Comparison of ENCODE assay signal across 8 mouse cellular contexts in the genomic region with DNA sequence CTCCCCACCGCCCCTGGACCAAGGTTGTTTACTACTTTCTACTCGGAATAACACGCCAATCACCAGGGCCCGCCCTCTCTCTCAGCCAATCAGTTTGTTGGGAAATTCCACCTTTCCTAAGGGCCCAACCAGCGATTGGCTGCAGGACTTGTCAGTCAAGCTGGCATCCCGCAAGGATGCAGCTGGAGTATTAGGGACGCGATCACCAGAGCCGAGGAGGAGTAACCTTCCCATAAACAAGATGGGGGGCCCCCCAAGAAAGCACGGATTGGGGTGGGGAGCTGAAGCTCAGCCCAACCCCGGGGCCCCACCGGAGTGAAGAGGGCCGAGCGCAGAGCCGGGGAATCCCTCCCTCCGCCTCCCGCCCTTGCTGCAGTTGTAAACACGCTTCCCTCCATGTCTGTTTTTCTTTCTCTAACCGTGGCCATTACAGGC.
A peak's percentile ranks its signal among the peaks of the same experiment; 100 is the strongest.
DNase-seq lines count a peak whose midpoint lies in the region; ATAC-seq and TF ChIP-seq lines count a peak whose summit lies in the region.

No protein-coding gene starts in this region.

- WGBS in heart, embryonic 11.5 days (ENCODE audit: insufficient replicate concordance), result 0% methylated on average over 19 of the region's 19 CpGs
- WGBS in kidney, embryonic 16.5 days, result under 1% methylated on average over 19 of the region's 19 CpGs
- WGBS in liver, adult 2 months, result 5% methylated on average over 19 of the region's 19 CpGs

- no peaks in the 10 kb centered on the region for H3K79me2 ChIP-seq in liver, adult 2 months (ENCODE audit: control insufficient read depth, insufficient read depth, low read length)
- peaks cover 26% of the 10 kb centered on the region for H3K79me2 ChIP-seq in myocyte (ENCODE audit: control insufficient read depth, insufficient read depth)

- H3K9me3 ChIP-seq in heart, embryonic 11.5 days (replicated peaks; ENCODE audit: control insufficient read depth, low read length), result no peaks in the 10 kb centered on the region
- H3K9me3 ChIP-seq in kidney, embryonic 16.5 days (ENCODE audit: low read length), result no peaks in the 10 kb centered on the region

- peak overlapping the region; percentile 97 for H3K4me2 ChIP-seq in heart, embryonic 11.5 days
- H3K4me2 ChIP-seq in kidney, embryonic 16.5 days (replicated peaks; ENCODE audit: low read depth, low read length), result peak overlapping the region; percentile 92
- H3K4me2 ChIP-seq in myocyte (ENCODE audit: low read depth), result peak overlapping the region; percentile 80

- TF ChIP-seq CTCF in bone marrow macrophage, adult 2 months (IDR thresholded peaks at IDR 0.05; ENCODE audit: low read depth, low read length), result no peak
- TF ChIP-seq CTCF in embryonic fibroblast, embryonic 13.5 days (IDR thresholded peaks at IDR 0.05; ENCODE audit: borderline replicate concordance, insufficient read depth, low read length), result no peak
- TF ChIP-seq CTCF in liver, adult 2 months (IDR thresholded peaks at IDR 0.05; ENCODE audit: low read depth, low read length), result no peak

- peak; percentile 87 for ATAC-seq in heart, embryonic 11.5 days (replicated peaks; ENCODE audit: insufficient number of reproducible peaks, low FRiP score, low TSS enrichment)
- peak; percentile 93 for ATAC-seq in kidney, embryonic 16.5 days (ENCODE audit: low FRiP score, low TSS enrichment)

- no peak overlapping the region for H3ac ChIP-seq in myocyte (ENCODE audit: control insufficient read depth, insufficient read length)

- H3K9ac ChIP-seq in heart, embryonic 11.5 days (ENCODE audit: low read depth, low read length), result peak overlapping the region; percentile 66
- peak overlapping the region; percentile 72 for H3K9ac ChIP-seq in kidney, embryonic 16.5 days (replicated peaks; ENCODE audit: low read length)
- H3K9ac ChIP-seq in liver, adult 2 months (ENCODE audit: low read depth, low read length), result peak overlapping the region; percentile 25; the same call in 1 of the 2 replicates

- peak overlapping the region; percentile 72 for H3K4me3 ChIP-seq in bone marrow macrophage, adult 2 months (ENCODE audit: insufficient read depth, low read length)
- H3K4me3 ChIP-seq in embryonic fibroblast, embryonic 13.5 days (ENCODE audit: insufficient read depth, low read length), result peak overlapping the region; percentile 68
- H3K4me3 ChIP-seq in heart, embryonic 11.5 days (ENCODE audit: low read depth, low read length), result peak overlapping the region; percentile 74
- peak overlapping the region; percentile 68 for H3K4me3 ChIP-seq in kidney, embryonic 16.5 days (ENCODE audit: low read length)
- H3K4me3 ChIP-seq in liver, adult 2 months (ENCODE audit: insufficient read depth, low read depth, low read length), result peak overlapping the region; percentile 61
- H3K4me3 ChIP-seq in myocyte, result peak overlapping the region; percentile 34

- no peak for TF ChIP-seq POLR2A in bone marrow macrophage, adult 2 months (IDR thresholded peaks at IDR 0.05; ENCODE audit: borderline replicate concordance, low read depth, low read length)
- TF ChIP-seq POLR2A in embryonic fibroblast, embryonic 13.5 days (IDR thresholded peaks at IDR 0.05; ENCODE audit: low read depth, low read length), result no peak
- no peak for TF ChIP-seq POLR2A in liver, adult 2 months (IDR thresholded peaks at IDR 0.05; ENCODE audit: extremely low read depth, insufficient read depth, low read length)
- no peak for TF ChIP-seq POLR2A in myocyte (IDR thresholded peaks at IDR 0.05; ENCODE audit: insufficient read length, low read depth)

- H3K27me3 ChIP-seq in heart, embryonic 11.5 days (ENCODE audit: control insufficient read depth, insufficient read depth, low read length), result no peaks in the 10 kb centered on the region
- H3K27me3 ChIP-seq in kidney, embryonic 16.5 days (ENCODE audit: insufficient read depth, low read length), result no peaks in the 10 kb centered on the region
- H3K27me3 ChIP-seq in liver, adult 2 months (ENCODE audit: control insufficient read depth, insufficient read depth, low read length), result peaks cover 8% of the 10 kb centered on the region
- H3K27me3 ChIP-seq in myocyte (ENCODE audit: control insufficient read depth, insufficient read depth, insufficient read length), result no peaks in the 10 kb centered on the region
- H3K27me3 ChIP-seq in splenic B cell, adult 2 months (ENCODE audit: control insufficient read depth, insufficient read depth, low read length, poor library complexity, severe bottlenecking), result no peaks in the 10 kb centered on the region

- no peaks in the 10 kb centered on the region for H3K36me3 ChIP-seq in heart, embryonic 11.5 days (ENCODE audit: control insufficient read depth, insufficient read depth, low read length)
- H3K36me3 ChIP-seq in kidney, embryonic 16.5 days (ENCODE audit: insufficient read depth, low read length), result no peaks in the 10 kb centered on the region
- H3K36me3 ChIP-seq in liver, adult 2 months (ENCODE audit: control insufficient read depth, insufficient read depth, low read length), result no peaks in the 10 kb centered on the region
- no peaks in the 10 kb centered on the region for H3K36me3 ChIP-seq in myocyte (ENCODE audit: control insufficient read depth, insufficient read depth)
- no peaks in the 10 kb centered on the region for H3K36me3 ChIP-seq in splenic B cell, adult 2 months (ENCODE audit: control insufficient read depth, insufficient read depth, low read length, poor library complexity, severe bottlenecking)

- peak overlapping the region; percentile 66 for H3K27ac ChIP-seq in bone marrow macrophage, adult 2 months (ENCODE audit: insufficient read depth, low read depth, low read length)
- 0 out of 2 replicates have a peak overlapping the region, but pooled peaks have one; percentile 28 for H3K27ac ChIP-seq in embryonic fibroblast, embryonic 13.5 days (ENCODE audit: insufficient read depth, low read length)
- H3K27ac ChIP-seq in heart, embryonic 11.5 days (ENCODE audit: low read depth, low read length), result peak overlapping the region; percentile 83
- peak overlapping the region; percentile 91 for H3K27ac ChIP-seq in kidney, embryonic 16.5 days (ENCODE audit: low read length)
- H3K27ac ChIP-seq in liver, adult 2 months (replicated peaks; ENCODE audit: insufficient read depth, low read depth, low read length), result no peak overlapping the region

- peak; percentile 97 for DNase-seq in A20 (ENCODE audit: low read depth, low spot score)
- peak; percentile 51 for DNase-seq in liver, adult 2 months (ENCODE audit: extremely low read depth, low read depth, low spot score)
- DNase-seq in splenic B cell, adult 2 months (ENCODE audit: low read depth, low spot score), result peak; percentile 94

- H3K4me1 ChIP-seq in bone marrow macrophage, adult 2 months (ENCODE audit: control insufficient read depth, insufficient read depth, low read length), result peaks cover 11% of the 10 kb centered on the region
- peaks cover 12% of the 10 kb centered on the region for H3K4me1 ChIP-seq in embryonic fibroblast, embryonic 13.5 days (ENCODE audit: control insufficient read depth, insufficient read depth, low read length)
- H3K4me1 ChIP-seq in heart, embryonic 11.5 days (ENCODE audit: control insufficient read depth, insufficient read depth, low read length), result peaks cover 43% of the 10 kb centered on the region
- H3K4me1 ChIP-seq in kidney, embryonic 16.5 days (ENCODE audit: insufficient read depth, low read length), result peaks cover 46% of the 10 kb centered on the region
- H3K4me1 ChIP-seq in liver, adult 2 months (ENCODE audit: control insufficient read depth, insufficient read depth, low read length), result no peaks in the 10 kb centered on the region

TF ChIP-seq in myocyte, 11 proteins besides CTCF, POLR2A, EP300 and RAD21:
- TF ChIP-seq CEBPB (IDR thresholded peaks at IDR 0.05; ENCODE audit: insufficient read depth, poor library complexity, severe bottlenecking) (no peak), POLR2AphosphoS2 (IDR thresholded peaks at IDR 0.05; ENCODE audit: insufficient read length, low read depth) (no peak), MAX (IDR thresholded peaks at IDR 0.05; ENCODE audit: low read depth) (no peak), MYOG (IDR thresholded peaks at IDR 0.05; ENCODE audit: control insufficient read depth in 1 of 3, insufficient read depth in 1 of 3, insufficient read length in 2 of 3, low read depth in 2 of 3) (no peak), SRF (IDR thresholded peaks at IDR 0.05; ENCODE audit: control insufficient read depth, insufficient read length, low read depth) (no peak), TCF3 (IDR thresholded peaks at IDR 0.05; ENCODE audit: insufficient read length, low read depth) (no peak)
